Mouse (Mus musculus) frontal cortex, adult 2 months (tissue): ENCODE measurements around the gene Nptxr. TPM values are rescaled to one million over a fixed set of nuclear protein-coding genes. Genes with fewer than 3 reads are reported as not detected.

Source experiments
- DNase-seq, 2 experiments: peaks; one replicate each; pipeline ENCODE4 v3.0.0; 2022; ENCODE audit warnings: low spot score in 1 of 2; ENCODE audit errors: extremely low spot score in 1 of 2
- polyA plus RNA-seq: library from polyadenylated mRNA; depleted of rRNA; stranded (reverse); fragments of >200 nt; gene quantifications from 2 replicates; pipeline ENCODE4 v1.2.3, GENCODE M21; 2012

The Nptxr gene
- polyA plus RNA-seq, 1 experiment = 293 TPM

DNA sequence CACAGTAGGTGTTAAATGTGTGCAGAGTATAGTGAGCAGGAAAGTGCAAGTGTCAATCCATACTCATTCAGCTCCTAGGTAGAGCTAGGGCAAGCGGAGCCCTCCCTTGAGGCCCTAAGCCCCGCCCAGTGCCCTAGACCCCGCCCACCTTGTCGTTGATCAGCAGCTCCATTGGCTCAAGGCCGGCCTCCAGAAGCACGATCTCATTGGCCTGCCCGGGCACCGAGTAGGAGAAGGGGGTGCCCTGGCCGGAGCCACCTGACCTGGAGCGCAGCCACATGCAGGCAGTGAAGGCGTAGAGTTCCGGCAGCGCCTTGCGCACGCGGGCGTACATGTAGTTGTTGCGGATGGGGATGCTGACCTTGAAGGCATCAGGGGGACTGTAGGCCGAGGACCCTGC is 12.1 kb downstream of the Nptxr start:
- no peak for DNase-seq

- DNase-seq = no peak
Measured at GRCm38 (mm10) chr15:79791502-79791901, 13.1 kb downstream of the Nptxr start.

GRCm38 (mm10) chr15:79790905-79791304 is 13.7 kb downstream of the Nptxr start:
- DNase-seq = no peak

GRCm38 (mm10) chr15:79790111-79790510 is 14.5 kb downstream of the Nptxr start:
- no peak for DNase-seq

DNA sequence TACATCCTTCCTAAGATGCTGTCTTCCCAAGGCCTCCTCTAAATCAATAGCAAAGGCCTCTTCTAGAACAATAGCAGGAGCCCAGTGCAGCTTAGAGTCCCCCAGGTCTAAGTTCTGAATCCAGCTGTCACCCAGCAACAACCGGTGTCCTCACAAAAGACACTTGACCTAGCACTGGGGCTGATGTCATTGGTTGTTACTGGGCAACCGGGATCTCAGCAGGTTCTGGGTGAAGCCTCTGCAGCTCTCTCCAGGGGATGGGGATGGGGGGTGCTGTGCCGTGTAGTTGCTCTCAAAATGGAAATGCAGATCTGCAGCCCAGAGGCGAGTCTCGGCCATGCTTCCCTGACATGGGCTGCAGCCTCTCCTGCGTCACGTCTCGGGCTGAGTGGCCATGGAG is 16.8 kb downstream of the Nptxr start:
- no peak for DNase-seq

- DNase-seq = no peak
Measured at GRCm38 (mm10) chr15:79785056-79785455, 19.5 kb downstream of the Nptxr start.

GRCm38 (mm10) chr15:79777749-79778148 is 26.8 kb downstream of the Nptxr start, which contains the start of gene Dnal4:
Dnal4 (minus strand) TSS chr15:79777849.
- DNase-seq = no peak

- peak in 1 of 2 experiments; percentile 73 for DNase-seq
Measured at GRCm38 (mm10) chr15:79775662-79776061, 28.9 kb downstream of the Nptxr start.

DNA sequence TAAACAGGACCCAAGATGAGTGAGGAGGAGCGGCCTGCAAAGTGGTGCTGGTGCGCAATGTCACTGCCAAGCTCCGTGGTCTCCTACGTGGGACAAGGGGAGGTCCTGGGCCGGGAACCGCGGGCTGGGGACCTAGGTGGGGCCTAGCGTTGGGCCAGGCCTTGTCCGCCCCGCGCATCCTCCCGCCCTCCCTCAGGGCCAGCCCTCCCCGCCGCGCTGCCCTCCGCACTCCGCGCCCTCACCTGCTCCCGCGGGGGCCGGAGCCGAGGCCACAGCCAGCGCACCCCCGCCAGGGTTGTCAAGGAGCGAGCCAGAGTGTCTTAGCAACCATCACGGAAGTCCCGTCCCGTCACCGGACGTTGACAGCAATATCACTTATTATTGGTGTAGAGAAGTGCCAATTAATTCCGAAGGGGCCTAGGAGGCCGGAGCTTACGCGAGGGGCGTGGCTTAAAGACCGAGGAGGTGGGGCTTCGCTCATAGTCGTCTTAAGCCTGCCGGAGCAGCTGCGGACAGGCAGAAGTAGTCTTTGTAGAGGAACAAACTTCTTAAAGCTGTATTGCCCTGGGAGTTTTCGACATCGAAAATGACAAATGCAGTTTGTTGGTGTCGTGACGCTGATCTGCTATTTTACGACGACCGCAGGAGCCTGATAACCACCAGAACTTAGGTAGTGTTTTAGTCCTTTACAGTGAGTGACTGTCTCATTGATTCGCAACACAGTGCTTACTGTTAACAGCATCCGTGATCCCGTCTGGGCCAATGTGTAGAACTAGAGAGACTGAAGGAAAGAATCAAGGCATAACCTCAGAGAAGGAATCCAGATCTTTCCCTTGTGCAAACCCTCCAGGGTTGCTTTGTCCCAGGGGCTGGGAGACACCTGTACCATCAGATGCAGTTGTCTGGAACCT is 30.2 kb downstream of the Nptxr start:
- peak; percentile 98 to 99 for DNase-seq

DNA sequence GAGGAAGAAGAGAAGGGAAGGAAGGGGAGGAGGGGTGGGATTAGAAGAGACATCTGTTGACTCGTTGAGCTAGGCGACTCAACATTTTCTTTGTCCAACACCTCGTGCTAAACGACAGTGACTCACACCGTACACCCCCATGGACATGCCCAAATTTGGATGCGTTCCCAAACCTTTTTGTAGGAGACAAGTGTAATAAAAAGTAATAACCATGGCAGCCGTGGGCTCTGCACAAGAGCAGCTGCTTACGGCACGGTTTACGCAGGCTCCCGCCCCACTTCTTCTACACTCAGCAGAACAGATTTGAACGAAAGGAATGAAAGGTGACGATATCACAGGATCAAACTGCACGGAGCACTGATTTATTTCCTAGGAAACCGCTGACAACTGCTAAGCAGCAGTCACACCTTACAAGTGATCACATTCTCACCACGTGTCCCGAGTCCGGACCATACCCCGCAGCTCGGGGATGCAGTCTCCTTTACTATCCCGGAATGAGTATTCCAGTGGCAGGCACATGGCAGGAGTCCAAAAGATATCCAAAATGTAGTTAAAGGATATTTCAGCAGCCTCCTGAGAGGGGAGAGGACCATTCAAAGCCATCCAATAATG is 33.8 kb downstream of the Nptxr start:
- peak; percentile 71 to 83 for DNase-seq

DNA sequence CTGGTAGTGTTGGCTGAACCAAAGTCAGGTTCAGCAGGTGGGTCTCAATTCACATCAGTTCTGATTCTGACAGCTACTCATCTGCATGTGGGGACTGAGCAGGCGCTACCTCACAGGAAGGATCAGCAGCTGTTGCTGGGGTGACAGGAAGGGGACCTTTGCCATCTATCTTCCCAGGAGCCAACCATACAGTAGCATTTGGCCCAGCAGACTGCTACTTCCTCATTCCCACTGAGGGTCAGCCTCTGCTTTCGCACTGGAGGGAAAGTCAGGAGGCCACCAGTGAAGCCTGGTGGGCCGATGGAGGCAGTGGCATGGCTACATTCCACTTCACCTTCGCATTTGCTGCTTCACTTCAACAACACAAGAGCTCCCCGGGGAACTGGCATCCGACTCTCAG is 36.3 kb downstream of the Nptxr start:
- no peak for DNase-seq

DNA sequence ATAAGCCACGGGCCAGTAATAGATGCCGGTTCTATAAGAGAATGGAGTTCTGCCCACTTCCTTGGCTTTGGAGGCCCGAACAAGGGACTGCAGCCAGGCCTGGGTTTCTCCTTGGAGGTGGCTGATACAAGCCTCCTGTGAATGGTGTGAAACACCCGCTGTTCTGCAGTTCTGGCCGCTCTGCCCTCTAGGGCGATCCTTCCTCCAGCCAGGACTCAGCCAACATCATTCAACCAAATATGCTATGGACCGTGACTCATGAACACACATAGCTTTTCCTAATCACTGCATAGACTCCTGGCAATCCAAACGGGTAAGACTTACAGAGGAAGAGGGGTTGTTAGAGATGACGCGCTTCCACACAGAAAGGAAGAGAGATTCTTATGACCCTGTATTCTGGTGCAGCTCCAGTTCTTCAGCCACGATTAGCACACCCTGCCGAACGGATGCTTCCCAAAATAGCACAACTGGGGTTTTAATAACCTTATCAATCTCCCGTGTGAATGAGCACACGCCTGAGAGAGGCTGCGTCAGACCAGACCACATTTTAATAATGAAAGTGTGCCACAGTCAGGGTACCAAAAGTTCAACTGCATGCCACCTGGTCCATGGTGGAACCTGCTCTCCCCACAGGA is 37.1 kb downstream of the Nptxr start:
- DNase-seq = no peak

- DNase-seq = peak in 1 of 2 experiments; percentile 71
Measured at GRCm38 (mm10) chr15:79766586-79767071, 37.9 kb downstream of the Nptxr start.

GRCm38 (mm10) chr15:79766168-79766567 is 38.4 kb downstream of the Nptxr start:
- no peak for DNase-seq

DNA sequence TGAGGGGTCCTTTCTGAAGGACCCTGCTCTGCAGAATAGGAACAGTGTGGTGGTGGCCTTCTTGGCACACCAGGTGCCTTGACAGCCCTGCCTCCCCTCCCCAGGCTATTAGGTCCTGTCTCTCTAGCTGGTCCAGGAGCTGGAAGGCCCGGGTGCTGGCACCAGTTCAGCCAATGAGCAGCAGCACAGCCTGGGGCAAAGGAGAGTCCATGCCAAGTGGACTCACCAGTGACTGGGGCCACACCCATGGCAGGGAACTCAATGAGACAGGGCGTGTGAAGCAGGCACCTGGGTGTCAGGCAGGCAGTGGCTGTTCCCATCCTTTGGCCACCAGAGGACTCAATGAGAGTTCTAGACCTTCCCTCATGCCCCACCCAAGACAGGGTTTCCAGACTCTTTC is 39.2 kb downstream of the Nptxr start:
- no peak for DNase-seq

DNA sequence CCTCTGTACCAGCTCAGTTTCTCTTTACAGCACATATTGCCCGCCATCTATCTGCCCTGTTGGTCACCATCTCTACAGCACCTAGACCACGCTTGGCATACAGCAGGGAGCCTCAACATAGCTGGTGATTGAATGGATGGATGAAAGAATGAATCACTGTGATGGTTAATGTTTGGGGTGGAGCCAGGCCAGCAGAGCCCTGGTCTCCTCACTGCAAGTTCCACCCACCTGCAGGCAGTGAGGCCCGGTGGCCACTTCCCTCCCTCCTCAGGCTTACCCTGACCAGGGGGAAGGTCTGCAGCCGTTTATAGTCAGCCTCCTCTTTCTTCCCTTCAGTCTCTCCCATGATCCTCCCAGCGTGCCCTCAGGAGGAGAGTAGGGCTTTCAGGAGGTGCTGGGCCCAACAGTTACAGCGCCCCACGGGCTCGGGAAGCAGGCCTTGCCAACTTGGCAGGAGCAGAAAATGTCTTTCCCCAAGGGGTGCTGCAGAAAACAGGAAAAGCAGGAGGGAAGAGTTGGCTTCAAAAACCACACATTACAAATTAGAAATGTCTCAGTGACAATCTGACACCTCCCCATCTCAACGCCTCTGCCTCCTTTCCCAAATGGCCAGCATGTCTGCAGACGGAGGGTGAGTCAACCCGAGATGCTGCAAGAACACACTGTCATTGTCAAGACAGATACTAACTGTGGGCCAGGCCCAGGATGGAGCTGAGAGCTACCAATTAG is 39.9 kb downstream of the Nptxr start:
- DNase-seq = peak; percentile 84 to 86

DNA sequence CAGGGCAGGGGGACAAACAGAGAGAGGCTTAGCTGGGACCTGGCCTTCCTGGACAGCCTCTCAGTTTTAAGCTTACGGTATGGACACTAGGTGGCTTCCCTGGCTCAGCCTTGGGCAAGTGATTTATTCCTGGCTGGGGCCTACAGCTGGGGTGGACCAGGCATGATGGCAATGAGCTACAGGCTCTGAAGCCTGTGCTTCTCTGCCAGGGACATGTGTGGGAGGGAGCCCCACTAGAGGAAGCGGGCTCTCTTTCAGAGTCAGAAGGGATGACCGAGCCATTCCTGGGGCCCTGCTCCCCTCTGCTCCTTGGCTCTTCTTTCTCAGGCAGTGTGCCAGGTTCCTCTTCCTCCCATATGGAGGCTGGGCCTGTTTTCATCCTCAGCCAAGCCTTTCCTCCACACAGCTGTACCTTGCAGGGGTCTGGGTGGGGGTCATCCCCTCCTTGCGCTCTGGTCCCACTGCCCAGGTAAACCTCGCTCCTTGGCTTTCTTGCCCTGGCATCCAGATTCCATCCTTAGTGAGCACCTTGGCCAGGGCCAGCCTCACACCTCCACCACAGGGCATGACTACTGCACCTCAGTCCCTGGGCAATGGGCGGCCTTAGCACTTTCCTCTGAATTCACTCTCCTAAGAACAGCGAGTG is 40.8 kb downstream of the Nptxr start:
- DNase-seq = no peak

DNA sequence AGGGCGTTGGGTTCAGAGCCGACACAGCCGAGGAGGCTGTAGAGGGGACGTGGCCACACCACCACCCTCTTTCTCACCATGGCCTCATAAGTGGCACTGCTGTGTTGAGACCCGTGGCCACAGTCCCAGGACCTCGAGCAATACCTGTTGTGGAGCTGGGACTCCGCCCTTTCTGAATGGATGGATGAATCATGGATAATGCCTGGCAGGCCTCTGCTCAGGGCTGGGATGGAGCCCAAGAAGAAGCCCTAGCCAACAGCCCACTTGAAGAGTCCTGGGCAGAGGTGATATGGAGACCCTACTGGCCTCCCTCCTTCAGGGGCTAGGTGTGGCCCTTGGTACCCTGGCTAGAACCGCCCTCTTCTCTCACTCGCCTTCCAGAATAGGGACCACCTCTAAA is 41.6 kb downstream of the Nptxr start:
- DNase-seq = no peak

GRCm38 (mm10) chr15:79760956-79761355 is 43.6 kb downstream of the Nptxr start:
- DNase-seq = peak in 1 of 2 experiments; percentile 64

DNA sequence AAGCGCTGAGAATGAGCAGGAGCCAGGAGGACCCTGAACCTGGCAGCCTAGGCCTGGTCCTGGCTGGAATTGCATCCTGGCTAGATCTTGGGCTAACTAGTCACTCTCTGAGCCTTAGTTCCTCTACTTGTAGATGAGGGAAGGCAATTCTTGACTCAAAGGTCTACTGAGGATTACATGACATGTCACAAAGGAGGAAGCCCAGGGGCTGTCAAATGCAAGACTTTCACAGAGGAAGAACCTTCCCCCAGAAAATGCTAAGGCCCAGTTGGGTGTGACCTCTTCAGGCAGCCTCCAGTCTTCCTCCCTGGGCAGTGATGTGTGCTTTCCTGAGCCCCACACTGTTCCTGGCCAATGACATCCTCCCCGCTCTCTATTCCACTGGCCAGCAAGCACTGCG is 47.4 kb downstream of the Nptxr start:
- DNase-seq = no peak
